Mouse (Mus musculus) olfactory bulb, adult 2 months (tissue): Measurements from ENCODE around the gene Crybb1. TPM values are rescaled to one million over a fixed set of nuclear protein-coding genes. Genes with fewer than 3 reads are reported as not detected.

Experiments
- H3K27ac ChIP-seq: fragments of 200-500 bp; 2 replicates; pipeline ENCODE4 v1.5.1; 2012; ENCODE audit warnings: low read depth, low read length; ENCODE audit not compliant: insufficient read depth
- H3K4me1 ChIP-seq: fragments of 200-500 bp; 2 replicates; pipeline ENCODE4 v1.6.1; 2012; ENCODE audit warnings: low read length; ENCODE audit not compliant: control insufficient read depth, insufficient read depth
- H3K4me3 ChIP-seq: fragments of 200-500 bp; 2 replicates; pipeline ENCODE4 v1.5.1; 2012; ENCODE audit warnings: mild to moderate bottlenecking, low read depth, low read length, moderate library complexity; ENCODE audit not compliant: insufficient read depth
- CTCF ChIP-seq: fragments of 200-500 bp; IDR thresholded peaks from 2 replicates; pipeline ENCODE4 v1.5.1; 2012; ENCODE audit warnings: low read depth, mild to moderate bottlenecking, low read length, moderate library complexity; ENCODE audit not compliant: insufficient read depth
- POLR2A ChIP-seq: fragments of 200-500 bp; IDR thresholded peaks from 2 replicates; pipeline ENCODE4 v1.6.1; 2012; ENCODE audit warnings: mild to moderate bottlenecking, low read depth, low read length, moderate library complexity; ENCODE audit not compliant: insufficient read depth
- WGBS: fragments of 180-500 bp; shearing (Covaris S2); methylation state at CpG from one replicate; pipeline ENCODE4 v1.1.7; 2018; 5-methylcytosine and 5-hydroxymethylcytosine counted together
- polyA plus RNA-seq: library from polyadenylated mRNA; stranded (reverse); fragments of >200 nt; gene quantifications from 2 replicates; pipeline ENCODE4 v1.2.4, GENCODE M21; 2012; ENCODE audit warnings: low replicate concordance; ENCODE audit not compliant: missing spikeins, insufficient read depth, insufficient read length

Crybb1 gene
- polyA plus RNA-seq, 1 experiment, result not detected

GRCm38 (mm10) chr5:112291866-112292265 is 36.3 kb downstream of the Crybb1 start:
- 73% methylated on average over 5 of the region's 5 CpGs for WGBS
- TF ChIP-seq CTCF (no peak), POLR2A (no peak)
- no peak overlapping the region for H3K27ac ChIP-seq
- H3K4me1 ChIP-seq, result peaks cover 58% of the 10 kb centered on the region
- H3K4me3 ChIP-seq, result no peak overlapping the region

DNA sequence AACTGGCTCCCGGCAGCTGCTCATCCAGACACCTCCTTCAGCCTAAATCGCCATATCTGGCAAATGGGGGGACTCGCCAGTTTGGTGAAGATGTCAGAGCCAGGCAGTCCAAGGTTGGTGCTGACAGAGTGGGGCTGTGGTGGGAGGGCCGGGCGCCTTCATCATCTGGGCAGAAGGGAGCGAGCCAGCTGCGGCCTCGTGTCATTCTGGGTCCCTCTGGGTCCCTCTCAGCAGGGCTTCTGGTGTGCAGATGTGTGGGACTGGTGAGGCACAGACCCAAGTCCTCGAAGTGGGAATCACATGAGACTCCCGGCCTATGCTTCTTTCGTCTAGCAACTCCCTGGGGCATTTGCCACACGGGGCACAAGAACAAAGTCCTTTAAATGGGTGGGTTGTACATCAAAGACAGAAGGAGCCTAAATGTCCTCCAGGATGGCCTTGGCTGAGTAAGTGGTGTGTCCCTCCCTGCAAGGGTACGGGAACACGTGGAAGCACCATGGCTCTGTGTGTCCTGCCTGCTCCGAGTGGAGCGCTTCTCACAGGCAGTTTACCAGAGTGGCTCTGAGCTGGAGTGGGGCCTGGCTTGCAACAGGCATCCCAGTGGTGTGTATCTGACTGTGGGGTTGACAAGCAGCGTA is 36.8 kb downstream of the Crybb1 start:
- 75% methylated on average over 17 of the region's 17 CpGs for WGBS
- TF ChIP-seq CTCF (no peak), POLR2A (no peak)
- Histone ChIP-seq H3K4me1 (peaks cover 63% of the 10 kb centered on the region), H3K4me3 (no peak overlapping the region), H3K27ac (no peak overlapping the region)

DNA sequence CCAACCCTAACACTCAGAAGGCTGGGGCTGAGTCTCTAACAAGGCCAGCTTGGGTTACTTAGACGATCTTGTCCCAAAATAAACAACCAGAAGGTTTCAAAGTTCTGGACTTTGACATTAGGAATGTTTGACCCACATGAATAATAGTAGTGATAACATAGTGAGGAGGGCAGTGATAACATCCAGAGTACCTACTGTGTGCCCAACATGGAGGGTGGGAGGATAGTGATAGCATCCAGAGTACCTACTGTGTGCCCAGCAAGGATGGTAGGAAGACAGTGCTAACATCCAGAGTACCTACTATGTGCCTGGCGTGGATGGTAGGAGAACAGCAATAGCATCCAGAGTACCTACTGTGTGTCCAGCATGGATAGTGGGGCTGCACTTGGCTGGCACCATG is 38.2 kb downstream of the Crybb1 start:
- WGBS, result 90% methylated on average over 2 of the region's 2 CpGs
- TF ChIP-seq CTCF (no peak), POLR2A (no peak)

GRCm38 (mm10) chr5:112294696-112295095 is 39.1 kb downstream of the Crybb1 start:
- Histone ChIP-seq H3K4me1 (peaks cover 67% of the 10 kb centered on the region), H3K4me3 (no peak overlapping the region), H3K27ac (no peak overlapping the region)
- WGBS, result 75% methylated on average over 4 of the region's 4 CpGs
- no peak for TF ChIP-seq POLR2A
- TF ChIP-seq CTCF, result no peak

More for the DNA sequence above, 38.2 kb downstream of the Crybb1 start:
- Histone ChIP-seq H3K27ac (no peak overlapping the region), H3K4me3 (no peak overlapping the region), H3K4me1 (peaks cover 61% of the 10 kb centered on the region)

- Histone ChIP-seq H3K4me1 (peaks cover 71% of the 10 kb centered on the region), H3K27ac (no peak overlapping the region), H3K4me3 (no peak overlapping the region)
- WGBS, result 47% methylated on average over 8 of the region's 8 CpGs
- TF ChIP-seq POLR2A, result no peak
- TF ChIP-seq CTCF, result no peak
These were observed 39.5 kb downstream of the Crybb1 start for GRCm38 (mm10) chr5:112295162-112295561.

GRCm38 (mm10) chr5:112295564-112295963 is 39.9 kb downstream of the Crybb1 start:
- Histone ChIP-seq H3K4me3 (no peak overlapping the region), H3K4me1 (peaks cover 75% of the 10 kb centered on the region), H3K27ac (no peak overlapping the region)
- WGBS, result 76% methylated on average over 8 of the region's 8 CpGs
- no peak for TF ChIP-seq POLR2A
- TF ChIP-seq CTCF, result no peak

GRCm38 (mm10) chr5:112296404-112297181 is 41.0 kb downstream of the Crybb1 start:
- 73% methylated on average over 6 of the region's 6 CpGs for WGBS
- H3K27ac ChIP-seq, result no peak overlapping the region

GRCm38 (mm10) chr5:112297257-112297656 is 41.6 kb downstream of the Crybb1 start:
- WGBS, result 49% methylated on average over 2 of the region's 2 CpGs
- TF ChIP-seq POLR2A, result no peak
- TF ChIP-seq CTCF, result no peak
- H3K27ac ChIP-seq, result no peak overlapping the region
- no peak overlapping the region for H3K4me3 ChIP-seq
- peaks cover 63% of the 10 kb centered on the region for H3K4me1 ChIP-seq

More at GRCm38 (mm10) chr5:112296404-112297181, 41.0 kb downstream of the Crybb1 start:
- peaks cover 70% of the 10 kb centered on the region for H3K4me1 ChIP-seq
- no peak for TF ChIP-seq POLR2A
- TF ChIP-seq CTCF, result no peak
- H3K4me3 ChIP-seq, result no peak overlapping the region
